Mouse (Mus musculus): ENCODE results near the gene Csf2ra.
"Not testable (repeated sequence)": the region's sequence is repeated elsewhere in the genome, so short reads cannot be mapped to it uniquely, and the experiment has no call there.

Gene Csf2ra

GRCm38 (mm10) chr19:61225526-61226400 lies 2.5 kb downstream of the Csf2ra start:
- peak; percentile 50 to 65 for DNase-seq (ENCODE audit: low read depth in 1 of 2, low spot score in 2 of 2)

- DNase-seq (ENCODE audit: low read depth in 1 of 2, low spot score in 2 of 2), result no peak
Measured at GRCm38 (mm10) chr19:61224678-61225525, 3.3 kb downstream of the Csf2ra start.

- peak in 1 of 2 experiments; percentile 16 for DNase-seq (ENCODE audit: low read depth in 1 of 2, low spot score in 2 of 2)
Measured at GRCm38 (mm10) chr19:61223706-61224328, 4.4 kb downstream of the Csf2ra start.

- DNase-seq (ENCODE audit: low read depth in 1 of 2, low spot score in 2 of 2), result not testable (repeated sequence)
Measured at GRCm38 (mm10) chr19:61207506-61207905, 20.7 kb downstream of the Csf2ra start.

- DNase-seq (ENCODE audit: low read depth in 1 of 2, low spot score in 2 of 2), result no peak
Measured at GRCm38 (mm10) chr19:61199836-61200235, 28.4 kb downstream of the Csf2ra start.

- peak; percentile 74 to 84 for DNase-seq (ENCODE audit: low read depth in 1 of 2, low spot score in 2 of 2)
Measured at GRCm38 (mm10) chr19:61199316-61199715, 28.9 kb downstream of the Csf2ra start.

GRCm38 (mm10) chr19:61183590-61183989 lies 44.6 kb downstream of the Csf2ra start, which contains the start of gene Gm6020:
TSS of gene Gm6020 (plus strand) at chr19:61183890.
- DNase-seq (ENCODE audit: low read depth in 1 of 2, low spot score in 2 of 2), result not testable (repeated sequence)

GRCm38 (mm10) chr19:61175756-61176324 lies 52.4 kb downstream of the Csf2ra start, which contains the start of gene Gm7102:
TSS of gene Gm7102 (minus strand) at chr19:61176309.
- no peak for DNase-seq (ENCODE audit: low read depth in 1 of 2, low spot score in 2 of 2)
